Mouse (Mus musculus) heart, embryonic 14.5 days (tissue): ENCODE data around the gene Opa3. TPM values are rescaled to one million over a fixed set of nuclear protein-coding genes. Genes with fewer than 3 reads are reported as not detected.

ENCODE experiments used
- ATAC-seq: fragments of 200-750 bp; cut with Nextera tagmentation; 2 replicates; pipeline ENCODE4 v1.8.0; 2017; ENCODE audit warnings: low read depth, moderate TSS enrichment; ENCODE audit not compliant: insufficient number of reproducible peaks, insufficient read depth, low FRiP score
- H3K27ac ChIP-seq, 2 experiments: fragments of 200-500 bp in 1 of 2; fragments of 300-500 bp in 1 of 2; sonication (generic) in 1 of 2; replicated peaks in 1 of 2; 2 replicates each; pipeline ENCODE4 v1.5.1; 2012 to 2014; ENCODE audit warnings: low read depth in 2 of 2, low read length in 2 of 2, control low read depth in 1 of 2, mild to moderate bottlenecking in 1 of 2, mixed read lengths in 1 of 2; ENCODE audit not compliant: control insufficient read depth in 1 of 2, insufficient read depth in 1 of 2
- H3K27me3 ChIP-seq: fragments of 300-500 bp; sonication (generic); 2 replicates; pipeline ENCODE4 v1.6.1; 2014; ENCODE audit warnings: mild to moderate bottlenecking, low read length, control low read depth; ENCODE audit not compliant: control insufficient read depth, insufficient read depth
- H3K36me3 ChIP-seq: fragments of 300-500 bp; sonication (generic); 2 replicates; pipeline ENCODE4 v1.6.1; 2014; ENCODE audit warnings: mild to moderate bottlenecking, control low read depth, low read length, mixed read lengths; ENCODE audit not compliant: control insufficient read depth, insufficient read depth
- H3K4me1 ChIP-seq, 2 experiments: fragments of 200-500 bp in 1 of 2; fragments of 300-500 bp in 1 of 2; sonication (generic) in 1 of 2; 2 replicates each; pipeline ENCODE4 v1.6.1; 2012 to 2014; ENCODE audit warnings: low read length in 2 of 2, control low read depth in 1 of 2, mixed read lengths in 1 of 2; ENCODE audit not compliant: control insufficient read depth in 2 of 2, insufficient read depth in 2 of 2
- H3K4me2 ChIP-seq: fragments of 300-500 bp; sonication (generic); 2 replicates; pipeline ENCODE4 v1.6.1; 2014; ENCODE audit warnings: mild to moderate bottlenecking, low read length
- H3K4me3 ChIP-seq, 2 experiments: fragments of 200-500 bp in 1 of 2; fragments of 300-500 bp in 1 of 2; sonication (generic) in 1 of 2; 2 replicates each; pipeline ENCODE4 v1.5.1; 2012 to 2014; ENCODE audit warnings: low read length in 2 of 2, mild to moderate bottlenecking in 2 of 2, control low read depth in 1 of 2, low read depth in 1 of 2, moderate library complexity in 1 of 2; ENCODE audit not compliant: control insufficient read depth in 1 of 2, insufficient read depth in 1 of 2
- H3K9ac ChIP-seq: fragments of 300-500 bp; sonication (generic); 2 replicates; pipeline ENCODE4 v1.6.1; 2014; ENCODE audit warnings: mild to moderate bottlenecking, low read length
- H3K9me3 ChIP-seq: fragments of 300-500 bp; sonication (generic); 2 replicates; pipeline ENCODE4 v1.6.1; 2016; ENCODE audit warnings: low read length, control low read depth; ENCODE audit not compliant: control insufficient read depth
- WGBS: fragments of 180-500 bp; shearing (Covaris S2); extraction: QIAGEN DNeasy Blood & Tissue Kit; methylation state at CpG from one replicate; pipeline ENCODE4 v1.1.7; 2014; 5-methylcytosine and 5-hydroxymethylcytosine counted together
- polyA plus RNA-seq: library from polyadenylated mRNA; unstranded; fragments of >200 nt; fragmentation: Nextera tagmentation; extraction: Ambion mirVana; gene quantifications from 2 replicates; pipeline ENCODE4 v1.2.1, GENCODE M21; 2014

Opa3 gene
- polyA plus RNA-seq, 1 experiment from 2014 or later, result 36.5 TPM

DNA sequence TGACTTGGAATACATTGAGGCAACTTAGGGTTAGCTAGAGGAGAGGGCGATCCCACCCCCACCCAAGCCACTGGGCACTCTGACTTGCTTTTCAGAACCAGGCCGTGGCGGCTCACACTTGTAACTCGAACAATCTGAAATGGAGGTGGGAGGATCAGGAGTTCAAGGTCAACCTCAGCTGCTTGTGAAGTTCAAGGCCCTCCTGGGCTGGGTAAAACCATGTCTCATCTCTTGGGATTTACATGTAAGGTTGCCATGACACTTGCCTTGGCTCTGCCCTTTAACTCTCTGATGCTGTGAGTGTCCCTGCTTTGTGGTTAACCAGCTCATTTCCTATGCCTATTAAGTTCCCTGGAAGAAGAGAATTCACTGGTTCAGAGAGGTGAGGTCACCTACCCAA lies 18.6 kb upstream of the Opa3 start:
- Histone ChIP-seq H3K4me1 (peaks cover 2 to 13% of the 10 kb centered on the region in 2 experiments; a peak in 2 of 4 replicates), H3K27ac (no peak overlapping the region), H3K9ac (no peak overlapping the region), H3K9me3 (no peaks in the 10 kb centered on the region), H3K4me3 (no peak overlapping the region), H3K27me3 (no peaks in the 10 kb centered on the region), H3K4me2 (no peak overlapping the region), H3K36me3 (peaks cover 20% of the 10 kb centered on the region)
- WGBS, result 84% methylated on average over 4 of the region's 4 CpGs
- no peak for ATAC-seq

DNA sequence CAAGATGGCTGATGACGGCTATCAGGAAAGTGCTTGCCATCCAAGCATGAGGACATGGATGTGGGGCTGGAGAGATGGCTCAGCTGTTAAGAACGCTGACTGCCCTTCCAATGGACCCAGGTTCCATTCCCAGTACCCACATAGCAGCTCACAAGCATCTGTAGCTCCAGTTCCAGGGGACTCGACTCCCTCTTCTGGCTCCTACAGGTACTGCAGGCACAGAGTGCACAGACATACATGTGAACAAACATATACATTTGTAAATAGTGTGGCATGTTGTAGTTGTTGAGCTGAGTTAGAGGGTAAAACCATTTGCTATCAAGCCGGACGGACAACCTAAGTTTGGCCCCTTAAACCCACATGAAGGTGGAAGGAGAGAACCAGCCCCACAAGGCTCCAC lies 18.1 kb upstream of the Opa3 start:
- no peak for ATAC-seq
- WGBS, result 90% methylated on average over 5 of the region's 5 CpGs

DNA sequence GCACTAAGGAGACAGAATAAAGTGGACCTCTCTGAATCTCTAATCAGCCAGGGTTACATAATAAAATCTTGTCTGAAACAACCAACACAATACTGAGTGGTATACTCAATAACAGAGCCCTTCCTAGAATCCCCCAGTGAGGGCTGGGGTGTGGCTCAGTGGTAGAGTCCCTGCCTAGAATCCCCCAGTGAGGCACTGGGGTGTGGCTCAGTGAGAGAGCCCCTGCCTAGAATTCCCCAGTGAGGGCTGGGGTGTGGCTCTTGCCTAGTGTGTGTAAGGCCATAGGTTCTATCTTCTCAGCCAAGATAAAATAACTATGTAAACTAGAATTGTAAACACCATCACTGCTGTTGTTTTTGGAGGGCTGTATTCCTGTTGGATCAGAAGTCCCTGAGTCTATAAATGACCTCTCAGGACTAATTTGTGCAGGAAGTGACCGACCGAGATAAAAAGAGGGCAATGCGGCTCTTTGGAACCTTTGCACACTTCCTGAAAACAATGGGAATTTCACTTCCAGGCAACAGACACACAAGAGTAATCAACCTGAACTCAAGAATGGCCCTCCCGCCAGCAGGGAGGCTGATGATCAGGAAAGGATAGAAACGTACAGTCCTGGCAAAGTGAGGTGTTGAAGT lies 17.0 kb upstream of the Opa3 start:
- Histone ChIP-seq H3K4me2 (no peak overlapping the region), H3K27me3 (no peaks in the 10 kb centered on the region), H3K9ac (no peak overlapping the region), H3K4me1 (peaks cover 2 to 13% of the 10 kb centered on the region in 2 experiments; a peak in 2 of 4 replicates), H3K36me3 (peaks cover 3% of the 10 kb centered on the region; the same call in 1 of the 2 replicates), H3K27ac (no peak overlapping the region), H3K9me3 (no peaks in the 10 kb centered on the region), H3K4me3 (no peak overlapping the region)
- WGBS, result 57% methylated on average over 5 of the region's 5 CpGs
- ATAC-seq, result no peak

More for the DNA sequence above, 18.1 kb upstream of the Opa3 start:
- no peaks in the 10 kb centered on the region for H3K9me3 ChIP-seq
- no peak overlapping the region for H3K9ac ChIP-seq
- H3K27me3 ChIP-seq, result no peaks in the 10 kb centered on the region
- H3K27ac ChIP-seq, result no peak overlapping the region
- no peak overlapping the region for H3K4me2 ChIP-seq
- H3K4me3 ChIP-seq, result no peak overlapping the region
- H3K4me1 ChIP-seq, result peaks cover 2 to 13% of the 10 kb centered on the region in 2 experiments; a peak in 2 of 4 replicates
- H3K36me3 ChIP-seq, result peaks cover 14% of the 10 kb centered on the region

DNA sequence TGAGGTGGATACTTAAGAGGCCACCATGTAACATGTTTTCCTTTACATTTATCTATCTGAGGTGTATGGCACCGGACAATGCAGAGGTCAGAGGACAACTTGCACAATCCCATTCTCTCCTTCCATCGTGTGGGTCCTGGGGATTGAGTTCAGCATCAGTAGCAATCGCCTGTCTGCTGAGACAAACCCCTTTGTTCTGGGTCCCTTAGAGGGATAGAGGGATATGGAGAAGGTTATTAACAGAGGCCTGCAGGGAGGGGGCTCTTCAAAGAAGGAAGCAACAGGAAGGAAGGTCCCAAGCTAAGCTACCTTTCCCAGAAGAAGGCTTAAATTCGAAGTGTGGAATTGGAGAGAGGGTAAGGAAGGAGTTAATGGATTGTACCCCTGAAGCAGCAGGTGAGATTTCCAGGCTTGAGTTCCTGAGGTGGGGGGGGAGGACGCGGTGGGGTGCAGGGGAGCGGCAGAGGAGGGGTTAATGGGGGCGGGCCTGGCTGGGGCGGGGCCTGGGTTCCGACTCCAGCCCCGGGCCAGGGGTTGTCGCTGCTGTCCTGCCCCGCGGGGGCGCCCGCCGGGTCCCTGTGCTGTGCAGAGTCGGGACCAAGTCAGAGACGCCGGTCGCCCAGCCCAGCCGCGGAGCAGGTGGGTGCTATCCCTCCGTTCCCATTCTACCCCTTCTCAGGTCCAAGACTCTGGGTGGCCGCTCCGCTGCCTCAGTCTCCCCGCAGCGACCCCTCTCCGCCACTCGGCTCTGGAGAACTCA lies 16.0 kb upstream of the Opa3 start, which contains the start of gene Gpr4:
TSS of gene Gpr4 (plus strand) at position 543 of the 760 bp plus-strand sequence.
- peaks cover 2 to 13% of the 10 kb centered on the region in 2 experiments; a peak in 2 of 4 replicates for H3K4me1 ChIP-seq
- WGBS, result 4% methylated on average over 19 of the region's 30 CpGs
- H3K27me3 ChIP-seq, result no peaks in the 10 kb centered on the region
- H3K4me3 ChIP-seq, result peak within 1 kb of the TSS; percentile 43 to 51
- ATAC-seq, result 0 out of 2 replicates have a peak, but pooled peaks have one; percentile 33
- H3K36me3 ChIP-seq, result no peaks in the 10 kb centered on the region
- peak within 1 kb of the TSS; percentile 77 for H3K4me2 ChIP-seq
- peak within 1 kb of the TSS; percentile 59 for H3K9ac ChIP-seq
- H3K9me3 ChIP-seq, result no peaks in the 10 kb centered on the region
- no peak within 1 kb of the TSS for H3K27ac ChIP-seq

DNA sequence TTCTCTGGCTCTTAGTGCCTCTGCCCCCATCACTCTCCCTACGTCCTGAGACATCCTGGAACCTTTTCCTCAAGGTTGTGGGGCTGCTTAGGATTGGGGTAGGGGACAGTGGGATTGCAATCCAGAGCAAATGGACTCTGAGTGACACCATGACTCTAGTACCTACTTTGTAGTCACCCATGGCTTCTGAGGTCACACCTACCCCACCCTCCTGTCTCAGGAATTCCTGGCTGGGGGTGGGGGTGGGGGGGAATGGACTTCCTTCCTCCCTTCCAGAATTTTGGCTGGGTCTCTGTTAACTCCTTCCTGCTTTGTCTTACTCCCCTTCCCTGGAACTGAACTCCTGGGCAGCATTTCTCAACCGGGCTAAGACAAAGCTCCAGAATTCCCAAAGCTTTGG lies 14.7 kb upstream of the Opa3 start:
- no peak overlapping the region for H3K9ac ChIP-seq
- peaks cover 2 to 13% of the 10 kb centered on the region in 2 experiments; a peak in 2 of 4 replicates for H3K4me1 ChIP-seq
- ATAC-seq, result no peak
- H3K27me3 ChIP-seq, result no peaks in the 10 kb centered on the region
- H3K9me3 ChIP-seq, result no peaks in the 10 kb centered on the region
- H3K27ac ChIP-seq, result no peak overlapping the region
- no peaks in the 10 kb centered on the region for H3K36me3 ChIP-seq
- H3K4me3 ChIP-seq, result no peak overlapping the region
- WGBS, result 54% methylated on average over 2 of the region's 2 CpGs
- H3K4me2 ChIP-seq, result peak overlapping the region; percentile 77

DNA sequence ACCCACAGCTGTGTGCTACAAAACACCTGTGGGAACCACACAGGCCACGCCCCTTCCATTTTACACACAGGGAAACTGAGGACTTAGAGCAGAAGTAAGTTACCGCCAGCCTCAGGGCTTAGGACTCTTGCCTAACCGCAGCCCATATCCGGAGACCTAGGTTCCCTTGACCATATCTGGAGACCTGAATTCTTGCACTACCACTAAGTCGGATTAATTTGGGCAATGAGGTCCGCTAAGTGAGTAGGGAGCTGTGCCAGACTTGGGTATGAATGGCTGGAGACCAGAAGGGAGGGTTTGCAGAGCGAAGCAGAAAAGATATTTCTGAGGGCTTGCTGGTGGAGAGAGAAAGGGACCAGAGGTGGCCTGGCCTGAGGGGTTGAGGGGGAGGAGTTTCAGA lies 13.8 kb upstream of the Opa3 start:
- no peaks in the 10 kb centered on the region for H3K27me3 ChIP-seq
- H3K4me3 ChIP-seq, result no peak overlapping the region
- no peak overlapping the region for H3K27ac ChIP-seq
- H3K4me2 ChIP-seq, result no peak overlapping the region; the same call in 1 of the 2 replicates
- no peak overlapping the region for H3K9ac ChIP-seq
- H3K4me1 ChIP-seq, result peaks cover 2 to 13% of the 10 kb centered on the region in 2 experiments; a peak in 2 of 4 replicates
- WGBS, result 61% methylated on average over 7 of the region's 7 CpGs
- ATAC-seq, result no peak
- no peaks in the 10 kb centered on the region for H3K9me3 ChIP-seq
- no peaks in the 10 kb centered on the region for H3K36me3 ChIP-seq

DNA sequence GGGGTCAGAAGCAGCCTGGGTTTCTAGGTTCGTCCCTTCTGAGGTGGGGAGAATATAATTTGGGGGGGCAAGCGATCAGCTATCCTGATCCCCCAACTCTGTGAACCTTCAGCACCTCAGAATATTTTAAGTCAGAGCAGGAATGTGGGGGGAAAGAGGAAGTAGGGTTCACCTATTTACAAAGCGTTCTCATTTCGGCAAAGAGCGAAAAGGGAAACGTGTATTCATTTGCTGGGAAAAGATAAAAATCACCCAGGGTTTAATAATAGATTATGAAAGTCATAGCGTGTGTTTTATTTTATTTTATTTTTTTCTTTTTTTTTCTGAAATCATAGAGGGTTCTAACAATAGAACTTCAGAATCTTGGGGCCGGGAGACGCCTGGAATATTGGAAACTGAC lies 13.2 kb upstream of the Opa3 start:
- 65% methylated on average over 9 of the region's 9 CpGs for WGBS
- Histone ChIP-seq H3K4me2 (no peak overlapping the region), H3K27me3 (no peaks in the 10 kb centered on the region), H3K4me3 (no peak overlapping the region), H3K27ac (no peak overlapping the region), H3K4me1 (peaks cover 2 to 13% of the 10 kb centered on the region in 2 experiments; a peak in 2 of 4 replicates), H3K9me3 (no peaks in the 10 kb centered on the region), H3K36me3 (no peaks in the 10 kb centered on the region), H3K9ac (no peak overlapping the region)
- no peak for ATAC-seq
